Mouse (Mus musculus): ENCODE measurements around the gene Gm11042.
A peak's percentile ranks its signal among the peaks of the same experiment; 100 is the strongest.

The Gm11042 gene

GRCm38 (mm10) chr12:74284020-74284684 lies 32.0 kb downstream of the Gm11042 start:
- peak; percentile 96 for DNase-seq

GRCm38 (mm10) chr12:74282846-74283245 lies 33.3 kb downstream of the Gm11042 start:
- no peak for DNase-seq

GRCm38 (mm10) chr12:74281403-74281802 lies 34.8 kb downstream of the Gm11042 start:
- DNase-seq = no peak

GRCm38 (mm10) chr12:74277265-74277664 lies 38.9 kb downstream of the Gm11042 start:
- no peak for DNase-seq

- no peak for DNase-seq
Observed at GRCm38 (mm10) chr12:74272545-74272944, 43.6 kb downstream of the Gm11042 start.

GRCm38 (mm10) chr12:74268644-74269285 lies 47.4 kb downstream of the Gm11042 start:
- no peak for DNase-seq

GRCm38 (mm10) chr12:74267049-74267448 lies 49.1 kb downstream of the Gm11042 start:
- no peak for DNase-seq

Measured in right cerebral cortex, postnatal 14 days (tissue).